Mouse (Mus musculus) thymus, postnatal 4 days (tissue): ENCODE measurements around the gene Cald1.

Experiments
- DNase-seq: peaks from one replicate; pipeline ENCODE4 v3.0.0; 2021

Gene Cald1

GRCm38 (mm10) chr6:34615419-34615818 lies 17.1 kb downstream of the Cald1 start:
- no peak for DNase-seq

- no peak for DNase-seq
Observed at GRCm38 (mm10) chr6:34619494-34619893, 21.2 kb downstream of the Cald1 start.

GRCm38 (mm10) chr6:34620242-34620641 lies 21.9 kb downstream of the Cald1 start:
- no peak for DNase-seq

GRCm38 (mm10) chr6:34622865-34623264 lies 24.6 kb downstream of the Cald1 start:
- no peak for DNase-seq

- no peak for DNase-seq
Observed at GRCm38 (mm10) chr6:34623290-34623689, 25.0 kb downstream of the Cald1 start.

- DNase-seq: no peak
Observed at GRCm38 (mm10) chr6:34624536-34624935, 26.2 kb downstream of the Cald1 start.

- no peak for DNase-seq
Observed at GRCm38 (mm10) chr6:34626586-34627245, 28.4 kb downstream of the Cald1 start.

- no peak for DNase-seq
Observed at GRCm38 (mm10) chr6:34628131-34628530, 29.8 kb downstream of the Cald1 start.

- no peak for DNase-seq
Observed at GRCm38 (mm10) chr6:34633776-34634175, 35.5 kb downstream of the Cald1 start.

- DNase-seq: no peak
Observed at GRCm38 (mm10) chr6:34637588-34638438, 39.5 kb downstream of the Cald1 start.

GRCm38 (mm10) chr6:34638667-34639066 lies 40.4 kb downstream of the Cald1 start:
- DNase-seq: no peak

GRCm38 (mm10) chr6:34640226-34640625 lies 41.9 kb downstream of the Cald1 start:
- no peak for DNase-seq

GRCm38 (mm10) chr6:34641081-34641480 lies 42.8 kb downstream of the Cald1 start:
- no peak for DNase-seq

- DNase-seq: no peak
Observed at GRCm38 (mm10) chr6:34642075-34642547, 43.8 kb downstream of the Cald1 start.

GRCm38 (mm10) chr6:34648017-34648787 lies 49.9 kb downstream of the Cald1 start:
- DNase-seq: no peak

GRCm38 (mm10) chr6:34651298-34651697 lies 53.0 kb downstream of the Cald1 start:
- no peak for DNase-seq

- no peak for DNase-seq
Observed at GRCm38 (mm10) chr6:34655719-34656118, 57.4 kb downstream of the Cald1 start.

GRCm38 (mm10) chr6:34658791-34659190 lies 60.5 kb downstream of the Cald1 start:
- DNase-seq: no peak

GRCm38 (mm10) chr6:34660724-34661123 lies 62.4 kb downstream of the Cald1 start:
- DNase-seq: no peak

GRCm38 (mm10) chr6:34662626-34663025 lies 64.3 kb downstream of the Cald1 start:
- DNase-seq: no peak

- no peak for DNase-seq
Observed at GRCm38 (mm10) chr6:34664291-34664690, 66.0 kb downstream of the Cald1 start.

GRCm38 (mm10) chr6:34664749-34665148 lies 66.4 kb downstream of the Cald1 start:
- DNase-seq: no peak

GRCm38 (mm10) chr6:34668739-34669254 lies 70.5 kb downstream of the Cald1 start:
- no peak for DNase-seq
